Mouse (Mus musculus): Measurements from ENCODE around the gene Pld4.
"Not testable (repeated sequence)": the region's sequence is repeated elsewhere in the genome, so short reads cannot be mapped to it uniquely, and the experiment has no call there.

Gene Pld4

GRCm38 (mm10) chr12:112798716-112799115 is 38.3 kb downstream of the Pld4 start:
- no peak for ATAC-seq (ENCODE audit: insufficient number of reproducible peaks, low FRiP score, low TSS enrichment)

GRCm38 (mm10) chr12:112799237-112799970 is 38.9 kb downstream of the Pld4 start:
- no peak for ATAC-seq (ENCODE audit: insufficient number of reproducible peaks, low FRiP score, low TSS enrichment)

- ATAC-seq (ENCODE audit: insufficient number of reproducible peaks, low FRiP score, low TSS enrichment): no peak
Observed at GRCm38 (mm10) chr12:112800476-112800875, 40.0 kb downstream of the Pld4 start.

- ATAC-seq (ENCODE audit: insufficient number of reproducible peaks, low FRiP score, low TSS enrichment): no peak
Observed at GRCm38 (mm10) chr12:112801864-112802846, 41.7 kb downstream of the Pld4 start, which contains the start of gene Ahnak2. Gene Ahnak2 (minus strand): TSS chr12:112802657.

GRCm38 (mm10) chr12:112802917-112803316 is 42.5 kb downstream of the Pld4 start:
- ATAC-seq (ENCODE audit: insufficient number of reproducible peaks, low FRiP score, low TSS enrichment): no peak

GRCm38 (mm10) chr12:112804046-112804445 is 43.6 kb downstream of the Pld4 start:
- ATAC-seq (ENCODE audit: insufficient number of reproducible peaks, low FRiP score, low TSS enrichment): no peak

- no peak for ATAC-seq (ENCODE audit: insufficient number of reproducible peaks, low FRiP score, low TSS enrichment)
Observed at GRCm38 (mm10) chr12:112806044-112806443, 45.6 kb downstream of the Pld4 start.

GRCm38 (mm10) chr12:112807796-112808195 is 47.3 kb downstream of the Pld4 start:
- no peak for ATAC-seq (ENCODE audit: insufficient number of reproducible peaks, low FRiP score, low TSS enrichment)

- ATAC-seq (ENCODE audit: insufficient number of reproducible peaks, low FRiP score, low TSS enrichment): peak; percentile 12; the same call in 1 of the 2 replicates
Observed at GRCm38 (mm10) chr12:112808212-112808586, 47.7 kb downstream of the Pld4 start.

GRCm38 (mm10) chr12:112808587-112809364 is 48.3 kb downstream of the Pld4 start, which contains the start of gene Clba1:
Gene Clba1 (plus strand): TSS chr12:112808937.
- peak; percentile 88 for ATAC-seq (ENCODE audit: insufficient number of reproducible peaks, low FRiP score, low TSS enrichment)

GRCm38 (mm10) chr12:112809641-112810040 is 49.2 kb downstream of the Pld4 start:
- no peak for ATAC-seq (ENCODE audit: insufficient number of reproducible peaks, low FRiP score, low TSS enrichment)

GRCm38 (mm10) chr12:112810092-112810885 is 49.8 kb downstream of the Pld4 start:
- ATAC-seq (ENCODE audit: insufficient number of reproducible peaks, low FRiP score, low TSS enrichment): no peak

- no peak for ATAC-seq (ENCODE audit: insufficient number of reproducible peaks, low FRiP score, low TSS enrichment)
Observed at GRCm38 (mm10) chr12:112813370-112813769, 52.9 kb downstream of the Pld4 start.

GRCm38 (mm10) chr12:112814682-112815470 is 54.4 kb downstream of the Pld4 start:
- ATAC-seq (ENCODE audit: insufficient number of reproducible peaks, low FRiP score, low TSS enrichment): no peak

GRCm38 (mm10) chr12:112816294-112816693 is 55.8 kb downstream of the Pld4 start:
- no peak for ATAC-seq (ENCODE audit: insufficient number of reproducible peaks, low FRiP score, low TSS enrichment)

- ATAC-seq (ENCODE audit: insufficient number of reproducible peaks, low FRiP score, low TSS enrichment): not testable (repeated sequence)
Observed at GRCm38 (mm10) chr12:112816866-112817265, 56.4 kb downstream of the Pld4 start.
